Mouse (Mus musculus): ENCODE data around the gene Ace2. TPM values are rescaled to one million over a fixed set of nuclear protein-coding genes. Genes with fewer than 3 reads are reported as not detected.

Ace2 gene
- total RNA-seq (2021): 1 to 10 TPM; 1.6 to 1.8 TPM
- long read RNA-seq, experiment 1, transcript Ace2-201 (18 exons, 3,422 nt): major isoform, 5 of 5 reads
- long read RNA-seq, experiment 1, partial matches to known transcripts: 0 of 5 reads
- long read RNA-seq, experiment 1, other reads (novel, unspliced or antisense): 0 of 5 reads
- long read RNA-seq, experiment 2, partial matches to known transcripts: 0 of 4 reads
- long read RNA-seq, experiment 2, other reads (novel, unspliced or antisense): 0 of 4 reads

GRCm38 (mm10) chrX:164139032-164139431 is at the start of gene Ace2:
Gene Ace2 (plus strand): TSS chrX:164139332.
- DNase-seq (ENCODE audit: low spot score in 2 of 2): no peak
- intact Hi-C loops (cut with DNase I): no loop called here

- intact Hi-C loops (cut with DNase I): no loop called here
- no peak for DNase-seq (ENCODE audit: low spot score in 2 of 2)
Measured at GRCm38 (mm10) chrX:164089916-164090315, 49.2 kb upstream of the Ace2 start.

GRCm38 (mm10) chrX:164092300-164093169 is 46.6 kb upstream of the Ace2 start:
- intact Hi-C loops (cut with DNase I): no loop called here
- DNase-seq (ENCODE audit: low spot score in 2 of 2): no peak

GRCm38 (mm10) chrX:164093435-164093834 is 45.7 kb upstream of the Ace2 start:
- intact Hi-C loops (cut with DNase I): no loop called here
- DNase-seq (ENCODE audit: low spot score in 2 of 2): no peak

GRCm38 (mm10) chrX:164095838-164096237 is 43.3 kb upstream of the Ace2 start:
- intact Hi-C loops (cut with DNase I): no loop called here
- no peak for DNase-seq (ENCODE audit: low spot score in 2 of 2)

GRCm38 (mm10) chrX:164101483-164101882 is 37.6 kb upstream of the Ace2 start:
- intact Hi-C loops (cut with DNase I): loop anchor here (5.0 to 10.0 kb wide), 2 partner anchors 76 to 303 kb away; no protein-coding TSS in a partner anchor
- no peak for DNase-seq (ENCODE audit: low spot score in 2 of 2)

GRCm38 (mm10) chrX:164102198-164102597 is 36.9 kb upstream of the Ace2 start:
- no peak for DNase-seq (ENCODE audit: low spot score in 2 of 2)
- intact Hi-C loops (cut with DNase I): loop anchor here (5.0 to 10.0 kb wide), 2 partner anchors 75 to 303 kb away; no protein-coding TSS in a partner anchor

GRCm38 (mm10) chrX:164102656-164103055 is 36.5 kb upstream of the Ace2 start:
- intact Hi-C loops (cut with DNase I): loop anchor here (5.0 to 10.0 kb wide), 2 partner anchors 75 to 302 kb away; no protein-coding TSS in a partner anchor
- DNase-seq (ENCODE audit: low spot score in 2 of 2): no peak

- DNase-seq (ENCODE audit: low spot score in 2 of 2): no peak
- intact Hi-C loops (cut with DNase I): no loop called here
Measured at GRCm38 (mm10) chrX:164111146-164111545, 28.0 kb upstream of the Ace2 start.

- DNase-seq (ENCODE audit: low spot score in 2 of 2): no peak
- intact Hi-C loops (cut with DNase I): no loop called here
Measured at GRCm38 (mm10) chrX:164113744-164114143, 25.4 kb upstream of the Ace2 start.

- DNase-seq (ENCODE audit: low spot score in 2 of 2): no peak
- intact Hi-C loops (cut with DNase I): no loop called here
Measured at GRCm38 (mm10) chrX:164123942-164124341, 15.2 kb upstream of the Ace2 start.

- DNase-seq (ENCODE audit: low spot score in 2 of 2): no peak
Measured at GRCm38 (mm10) chrX:164133531-164133930, 5.6 kb upstream of the Ace2 start.

GRCm38 (mm10) chrX:164135304-164135818 is 3.8 kb upstream of the Ace2 start:
- intact Hi-C loops (cut with DNase I): no loop called here
- DNase-seq (ENCODE audit: low spot score in 2 of 2): no peak

More at GRCm38 (mm10) chrX:164133531-164133930, 5.6 kb upstream of the Ace2 start:
- intact Hi-C loops (cut with DNase I): no loop called here

GRCm38 (mm10) chrX:164145463-164146250 is 6.5 kb downstream of the Ace2 start:
- intact Hi-C loops (cut with DNase I): no loop called here
- DNase-seq (ENCODE audit: low spot score in 2 of 2): no peak

GRCm38 (mm10) chrX:164152703-164153102 is 13.6 kb downstream of the Ace2 start:
- DNase-seq (ENCODE audit: low spot score in 2 of 2): no peak

GRCm38 (mm10) chrX:164153606-164154005 is 14.5 kb downstream of the Ace2 start:
- intact Hi-C loops (cut with DNase I): no loop called here
- DNase-seq (ENCODE audit: low spot score in 2 of 2): no peak

More at GRCm38 (mm10) chrX:164152703-164153102, 13.6 kb downstream of the Ace2 start:
- intact Hi-C loops (cut with DNase I): no loop called here

- intact Hi-C loops (cut with DNase I): no loop called here
- DNase-seq (ENCODE audit: low spot score in 2 of 2): no peak
Measured at GRCm38 (mm10) chrX:164154594-164154993, 15.5 kb downstream of the Ace2 start.

GRCm38 (mm10) chrX:164164681-164165080 is 25.5 kb downstream of the Ace2 start:
- intact Hi-C loops (cut with DNase I): no loop called here
- DNase-seq (ENCODE audit: low spot score in 2 of 2): no peak

GRCm38 (mm10) chrX:164171034-164171433 is 31.9 kb downstream of the Ace2 start:
- DNase-seq (ENCODE audit: low spot score in 2 of 2): no peak
- intact Hi-C loops (cut with DNase I): no loop called here
